Mouse (Mus musculus) spleen, adult 2 months (tissue): Measurements from ENCODE around the gene Rbp1. TPM values are rescaled to one million over a fixed set of nuclear protein-coding genes. Genes with fewer than 3 reads are reported as not detected.

Experiments used
- DNase-seq, 2 experiments: peaks; one replicate each; pipeline versions ENCODE4 v3.0.0 to v3.0.0-alpha.2; 2012 to 2021; ENCODE audit warnings: low spot score in 2 of 2, low read depth in 1 of 2
- H3K27ac ChIP-seq: fragments of 200-500 bp; 2 replicates; pipeline ENCODE4 v1.5.1; 2012; ENCODE audit warnings: low read length, inconsistent platforms; ENCODE audit not compliant: insufficient read depth
- H3K27me3 ChIP-seq: fragments of 200-500 bp; 2 replicates; pipeline ENCODE4 v1.6.1; 2012; ENCODE audit warnings: mild to moderate bottlenecking, moderate library complexity, low read length, inconsistent platforms; ENCODE audit not compliant: control insufficient read depth, insufficient read depth
- H3K36me3 ChIP-seq: fragments of 200-500 bp; 2 replicates; pipeline ENCODE4 v1.6.1; 2012; ENCODE audit warnings: mild to moderate bottlenecking, low read length, inconsistent platforms; ENCODE audit not compliant: control insufficient read depth, insufficient read depth
- H3K4me1 ChIP-seq: fragments of 200-500 bp; 2 replicates; pipeline ENCODE4 v1.6.1; 2011; ENCODE audit warnings: inconsistent platforms; ENCODE audit not compliant: control insufficient read depth, insufficient read depth, insufficient read length
- H3K4me3 ChIP-seq: fragments of 200-500 bp; 2 replicates; pipeline ENCODE4 v1.5.1; 2011; ENCODE audit warnings: mild to moderate bottlenecking, inconsistent platforms; ENCODE audit not compliant: insufficient read depth, insufficient read length; ENCODE audit errors: extremely low read depth
- CTCF ChIP-seq: fragments of 200-500 bp; IDR thresholded peaks from 2 replicates; pipeline ENCODE4 v1.5.1; 2011; ENCODE audit warnings: mild to moderate bottlenecking, inconsistent platforms; ENCODE audit not compliant: insufficient read depth, insufficient read length, insufficient replicate concordance; ENCODE audit errors: extremely low read depth
- POLR2A ChIP-seq: fragments of 200-500 bp; IDR thresholded peaks from 2 replicates; pipeline ENCODE4 v1.6.1; 2011; ENCODE audit warnings: low read depth, low read length, inconsistent platforms
- WGBS: fragments of 180-500 bp; shearing (Covaris S2); methylation state at CpG from one replicate; pipeline ENCODE4 v1.1.7; 2018; 5-methylcytosine and 5-hydroxymethylcytosine counted together
- polyA plus RNA-seq: library from polyadenylated mRNA; depleted of rRNA; stranded (reverse); fragments of >200 nt; gene quantifications from 2 replicates; pipeline ENCODE4 v1.2.3, GENCODE M21; 2012; rRNA removed

Gene Rbp1
- polyA plus RNA-seq, 1 experiment = 0.72 TPM

DNA sequence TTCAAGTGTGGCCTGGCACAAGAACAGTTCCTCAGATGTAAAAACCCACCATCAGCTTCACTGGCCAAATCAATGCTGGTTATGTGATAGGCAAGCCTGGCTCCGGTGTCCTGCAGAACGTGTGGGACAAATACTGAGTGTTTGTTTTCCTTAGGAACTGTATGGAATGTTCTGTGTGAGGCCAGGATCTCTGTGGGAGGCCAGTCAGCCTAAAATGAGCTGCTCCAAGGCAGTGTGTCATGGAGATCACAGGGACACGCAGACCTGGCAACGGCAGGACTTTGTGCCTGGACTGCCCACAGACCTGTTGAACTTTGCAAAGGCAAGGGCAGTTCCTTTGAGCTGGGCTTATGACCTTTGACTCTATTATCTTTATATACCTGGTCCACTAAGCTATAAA is 67.4 kb downstream of the Rbp1 start:
- 61% methylated on average over 4 of the region's 4 CpGs for WGBS
- Histone ChIP-seq H3K27me3 (no peaks in the 10 kb centered on the region), H3K4me3 (no peak overlapping the region), H3K36me3 (no peaks in the 10 kb centered on the region), H3K27ac (no peak overlapping the region), H3K4me1 (no peaks in the 10 kb centered on the region)
- TF ChIP-seq CTCF (no peak), POLR2A (no peak)
- no peak for DNase-seq

DNA sequence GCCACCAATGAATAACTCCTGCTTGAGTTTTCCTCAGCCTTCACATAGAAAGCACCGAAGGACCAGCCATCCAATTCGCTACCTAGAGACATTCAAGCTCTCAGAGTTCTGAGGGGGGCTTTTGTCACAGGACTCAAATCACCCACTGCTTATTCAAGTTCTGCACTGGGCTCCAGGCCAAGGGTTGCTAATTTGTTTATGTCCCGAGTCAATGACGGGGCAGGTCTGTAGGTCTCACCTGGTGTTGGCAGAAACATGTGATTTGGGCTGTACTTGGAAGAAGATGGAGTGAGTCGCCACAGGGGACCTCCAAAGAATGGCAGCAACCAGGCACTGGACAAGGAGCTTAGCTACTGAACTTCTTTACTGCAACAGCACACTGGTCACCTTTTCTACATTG is 68.3 kb downstream of the Rbp1 start:
- H3K27me3 ChIP-seq = no peaks in the 10 kb centered on the region
- H3K4me3 ChIP-seq = no peak overlapping the region
- H3K36me3 ChIP-seq = no peaks in the 10 kb centered on the region
- no peak for TF ChIP-seq POLR2A
- TF ChIP-seq CTCF = no peak
- no peaks in the 10 kb centered on the region for H3K4me1 ChIP-seq
- DNase-seq = no peak
- H3K27ac ChIP-seq = no peak overlapping the region
- 89% methylated on average over 5 of the region's 5 CpGs for WGBS

DNA sequence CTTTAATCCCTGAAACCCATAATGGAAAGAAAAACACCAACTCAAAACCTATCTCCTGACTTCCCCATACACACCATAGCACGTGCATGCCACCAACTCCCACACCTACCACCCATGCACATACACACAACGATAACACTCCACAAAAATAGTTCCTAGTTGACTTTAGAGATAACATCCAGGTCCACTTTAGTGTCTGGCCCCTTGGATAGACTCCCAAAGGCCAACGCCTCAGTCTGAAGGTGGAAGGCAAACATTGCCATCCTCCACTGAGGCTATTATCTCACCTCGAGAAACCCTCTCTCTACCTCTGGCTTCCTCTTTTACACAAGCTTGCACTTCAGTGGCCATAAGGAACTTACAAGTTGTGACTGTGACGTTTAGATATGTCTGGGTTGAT is 69.5 kb downstream of the Rbp1 start:
- Histone ChIP-seq H3K27ac (no peak overlapping the region), H3K4me1 (no peaks in the 10 kb centered on the region), H3K27me3 (no peaks in the 10 kb centered on the region), H3K4me3 (no peak overlapping the region), H3K36me3 (no peaks in the 10 kb centered on the region)
- TF ChIP-seq CTCF = no peak
- no peak for TF ChIP-seq POLR2A
- 37% methylated on average over 5 of the region's 5 CpGs for WGBS
- DNase-seq = no peak

DNA sequence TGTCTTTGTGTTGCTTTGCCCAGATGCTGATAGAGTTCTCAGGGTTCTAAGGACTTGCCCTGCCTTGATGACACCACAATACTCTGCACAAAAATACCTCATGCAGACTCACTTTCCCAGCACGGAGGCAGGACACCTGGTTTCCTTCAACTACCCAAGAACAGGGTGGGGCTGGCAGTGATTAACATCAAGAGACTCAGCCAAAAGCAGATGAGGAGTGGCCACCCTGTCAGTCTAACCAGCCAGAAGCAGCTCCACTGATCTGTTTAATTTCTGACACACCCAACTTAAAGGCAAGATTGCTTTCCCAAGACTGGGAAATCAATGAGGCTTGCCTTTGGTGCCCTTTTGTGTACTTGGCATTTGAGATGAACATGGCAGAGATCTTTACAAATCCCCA is 70.1 kb downstream of the Rbp1 start:
- no peak overlapping the region for H3K4me3 ChIP-seq
- no peaks in the 10 kb centered on the region for H3K4me1 ChIP-seq
- no peak for DNase-seq
- H3K27me3 ChIP-seq = no peaks in the 10 kb centered on the region
- WGBS = 53% methylated on average over 1 of the region's 1 CpGs
- no peak for TF ChIP-seq CTCF
- TF ChIP-seq POLR2A = no peak
- no peaks in the 10 kb centered on the region for H3K36me3 ChIP-seq
- no peak overlapping the region for H3K27ac ChIP-seq

Other genes with a start within 250 kb of the Rbp1 start
- gene Nmnat3, start 135.5 kb upstream of the Rbp1 start, polyA plus RNA-seq = 7.1 and 8.7 TPM in 2 replicates
- gene Rbp2, start 63.2 kb downstream of the Rbp1 start, polyA plus RNA-seq = not detected in 2 replicates
- 13.3 and 15.7 TPM in 2 replicates for gene Copb2, start 140.8 kb downstream of the Rbp1 start, polyA plus RNA-seq
- 6.4 and 8.7 TPM in 2 replicates for gene Mrps22, start 178.7 kb downstream of the Rbp1 start, polyA plus RNA-seq